Mouse (Mus musculus) kidney, postnatal 0 days (tissue): ENCODE results near the gene Iqce. TPM values are rescaled to one million over a fixed set of nuclear protein-coding genes. Genes with fewer than 3 reads are reported as not detected.

Experiments used
- ATAC-seq: fragments of 200-750 bp; cut with Nextera tagmentation; replicated peaks from 2 replicates; pipeline ENCODE4 v1.8.0; 2017; ENCODE audit warnings: low read depth, moderate number of reproducible peaks, moderate TSS enrichment, moderate library complexity; ENCODE audit not compliant: low FRiP score
- DNase-seq: peaks from one replicate; pipeline ENCODE4 v3.0.0-alpha.2; 2016; ENCODE audit warnings: low spot score
- H3K27ac ChIP-seq: fragments of 300-500 bp; sonication (generic); 2 replicates; pipeline ENCODE4 v1.5.1; 2014; ENCODE audit warnings: mild to moderate bottlenecking
- H3K27me3 ChIP-seq: fragments of 300-500 bp; sonication (generic); 2 replicates; pipeline ENCODE4 v1.6.1; 2014; ENCODE audit warnings: low read length, mixed read lengths; ENCODE audit not compliant: insufficient read depth
- H3K36me3 ChIP-seq: fragments of 300-500 bp; sonication (generic); 2 replicates; pipeline ENCODE4 v1.6.1; 2014; ENCODE audit warnings: low read length, mixed read lengths; ENCODE audit not compliant: insufficient read depth
- H3K4me1 ChIP-seq: fragments of 300-500 bp; sonication (generic); replicated peaks from 2 replicates; pipeline ENCODE4 v1.6.1; 2014; ENCODE audit warnings: antibody characterized with exemption, low read length, mixed read lengths; ENCODE audit not compliant: insufficient read depth
- H3K4me2 ChIP-seq: fragments of 300-500 bp; sonication (generic); 2 replicates; pipeline ENCODE4 v1.6.1; 2014; ENCODE audit warnings: mild to moderate bottlenecking, low read length, moderate library complexity, mixed read lengths
- H3K4me3 ChIP-seq: fragments of 300-500 bp; sonication (generic); replicated peaks from 2 replicates; pipeline ENCODE4 v1.5.1; 2014; ENCODE audit warnings: low read depth, low read length
- H3K9ac ChIP-seq: fragments of 300-500 bp; sonication (generic); 2 replicates; pipeline ENCODE4 v1.6.1; 2014; ENCODE audit warnings: low read depth, low read length
- H3K9me3 ChIP-seq: fragments of 300-500 bp; sonication (generic); replicated peaks from 2 replicates; pipeline ENCODE4 v1.6.1; 2016; ENCODE audit warnings: low read length, inconsistent platforms, mixed read lengths
- CTCF ChIP-seq: IDR thresholded peaks from 2 replicates; pipeline ENCODE4 v1.5.1; 2016; ENCODE audit warnings: antibody characterized with exemption, low read depth, mild to moderate bottlenecking, moderate library complexity
- WGBS: fragments of 180-500 bp; shearing (Covaris S2); extraction: QIAGEN DNeasy Blood & Tissue Kit; methylation state at CpG from one replicate; pipeline ENCODE4 v1.1.7; 2014; 5-methylcytosine and 5-hydroxymethylcytosine counted together
- polyA plus RNA-seq: library from polyadenylated mRNA; unstranded; fragments of >200 nt; fragmentation: Nextera tagmentation; extraction: Ambion mirVana; gene quantifications from 2 replicates; pipeline ENCODE4 v1.2.1, GENCODE M21; 2015

Iqce gene
- polyA plus RNA-seq, 1 experiment from 2014 or later: 18.7 TPM

DNA sequence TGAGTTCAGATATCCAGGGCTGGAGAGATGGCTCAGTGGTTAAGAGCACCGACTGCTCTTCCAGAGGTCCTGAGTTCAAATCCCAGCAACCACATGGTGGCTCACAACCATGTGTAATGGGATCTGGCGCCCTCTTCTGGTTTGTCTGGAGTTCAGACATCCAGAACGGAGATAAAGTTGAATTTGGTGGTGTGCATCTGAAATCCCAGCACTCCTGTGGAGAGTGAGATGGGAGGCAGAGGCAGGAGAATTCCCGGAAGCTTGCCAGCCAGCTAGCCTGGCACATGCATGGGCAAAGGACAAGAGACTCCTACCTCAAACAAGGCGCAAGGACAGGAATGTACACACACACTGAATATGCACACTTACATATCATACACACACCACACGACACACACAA lies 57.9 kb downstream of the Iqce start:
- Histone ChIP-seq H3K4me3 (no peak overlapping the region), H3K4me2 (no peak overlapping the region), H3K4me1 (peaks cover 32% of the 10 kb centered on the region), H3K27ac (no peak overlapping the region), H3K9me3 (no peaks in the 10 kb centered on the region), H3K9ac (no peak overlapping the region), H3K36me3 (0 out of 2 replicates have a peak, but pooled peaks cover 7% of the 10 kb centered on the region), H3K27me3 (no peaks in the 10 kb centered on the region)
- no peak for ATAC-seq
- 85% methylated on average over 6 of the region's 6 CpGs for WGBS
- TF ChIP-seq CTCF: peak; percentile 45; the same call in 1 of the 2 replicates
- DNase-seq: no peak

- ATAC-seq: no peak
- WGBS: 56% methylated on average over 3 of the region's 3 CpGs
- Histone ChIP-seq H3K27me3 (no peaks in the 10 kb centered on the region), H3K9me3 (no peaks in the 10 kb centered on the region), H3K27ac (peak overlapping the region; percentile 1; the same call in 1 of the 2 replicates), H3K36me3 (0 out of 2 replicates have a peak, but pooled peaks cover 13% of the 10 kb centered on the region), H3K4me3 (no peak overlapping the region), H3K4me2 (no peak overlapping the region), H3K4me1 (peaks cover 23% of the 10 kb centered on the region; the same call in 1 of the 2 replicates), H3K9ac (no peak overlapping the region)
- TF ChIP-seq CTCF: no peak
- DNase-seq: no peak
These were observed 60.1 kb downstream of the Iqce start for GRCm38 (mm10) chr5:140642076-140642475.

GRCm38 (mm10) chr5:140641254-140641928 lies 60.8 kb downstream of the Iqce start:
- Histone ChIP-seq H3K36me3 (0 out of 2 replicates have a peak, but pooled peaks cover 14% of the 10 kb centered on the region), H3K9me3 (no peaks in the 10 kb centered on the region), H3K4me3 (no peak overlapping the region), H3K27me3 (no peaks in the 10 kb centered on the region), H3K9ac (no peak overlapping the region), H3K4me2 (no peak overlapping the region), H3K4me1 (peaks cover 17% of the 10 kb centered on the region; the same call in 1 of the 2 replicates), H3K27ac (peak overlapping the region; percentile 1; the same call in 1 of the 2 replicates)
- WGBS: 50% methylated on average over 10 of the region's 10 CpGs
- ATAC-seq: no peak
- DNase-seq: peak; percentile 43
- TF ChIP-seq CTCF: no peak

GRCm38 (mm10) chr5:140640812-140641211 lies 61.4 kb downstream of the Iqce start:
- ATAC-seq (no peak), DNase-seq (no peak)
- 55% methylated on average over 2 of the region's 2 CpGs for WGBS
- TF ChIP-seq CTCF: peak; percentile 50; the same call in 1 of the 2 replicates
- Histone ChIP-seq H3K4me2 (no peak overlapping the region), H3K9ac (no peak overlapping the region), H3K9me3 (no peaks in the 10 kb centered on the region), H3K27ac (no peak overlapping the region), H3K27me3 (no peaks in the 10 kb centered on the region), H3K4me1 (peaks cover 17% of the 10 kb centered on the region; the same call in 1 of the 2 replicates), H3K4me3 (no peak overlapping the region), H3K36me3 (peaks cover 17% of the 10 kb centered on the region)

DNA sequence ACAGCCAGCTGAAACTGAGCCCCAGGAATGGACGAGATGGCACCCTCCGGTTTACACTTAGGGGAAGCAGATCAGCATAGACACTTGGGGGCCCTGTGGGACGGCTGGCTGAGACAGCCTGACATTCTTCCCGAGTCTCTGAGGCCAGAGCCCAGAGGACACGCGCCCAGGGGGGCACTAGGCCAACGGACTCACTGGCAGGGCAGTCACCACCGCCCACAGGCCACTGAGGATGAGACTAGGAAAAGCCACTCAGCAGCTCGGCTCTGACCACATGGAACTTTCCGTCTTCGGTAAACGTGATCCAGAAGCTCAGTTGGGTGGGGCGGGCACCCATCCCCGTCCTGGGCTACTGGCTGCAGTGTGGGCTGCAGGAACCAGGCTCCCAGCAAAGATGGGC lies 62.3 kb downstream of the Iqce start:
- H3K4me3 ChIP-seq: no peak overlapping the region
- peaks cover 18% of the 10 kb centered on the region for H3K36me3 ChIP-seq
- no peak for TF ChIP-seq CTCF
- H3K27me3 ChIP-seq: no peaks in the 10 kb centered on the region
- no peak for ATAC-seq
- no peak overlapping the region for H3K27ac ChIP-seq
- peaks cover 17% of the 10 kb centered on the region; the same call in 1 of the 2 replicates for H3K4me1 ChIP-seq
- no peak for DNase-seq
- H3K9me3 ChIP-seq: no peaks in the 10 kb centered on the region
- no peak overlapping the region for H3K9ac ChIP-seq
- H3K4me2 ChIP-seq: no peak overlapping the region
- WGBS: 78% methylated on average over 14 of the region's 14 CpGs

DNA sequence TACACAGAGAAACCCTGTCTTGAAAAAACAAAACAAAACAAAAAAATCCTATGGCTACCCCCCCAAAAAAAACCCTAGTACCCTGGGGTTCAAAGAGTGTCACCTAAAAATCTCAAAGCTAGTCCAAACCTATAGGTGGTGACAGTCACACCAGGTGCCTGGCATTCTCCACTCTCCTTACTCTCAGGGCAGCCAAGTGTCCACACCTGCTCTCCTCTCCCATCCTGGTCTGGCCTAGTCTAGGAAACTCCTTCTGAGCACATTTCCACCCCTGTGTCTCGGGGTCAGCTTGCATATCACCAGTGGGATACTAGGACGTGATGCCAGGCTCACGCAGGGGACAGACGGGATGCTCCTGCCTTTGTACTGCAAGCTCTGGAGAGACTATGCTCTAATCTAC lies 62.9 kb downstream of the Iqce start:
- Histone ChIP-seq H3K4me2 (no peak overlapping the region), H3K27me3 (no peaks in the 10 kb centered on the region), H3K4me3 (no peak overlapping the region), H3K27ac (no peak overlapping the region), H3K9me3 (no peaks in the 10 kb centered on the region), H3K36me3 (peaks cover 20% of the 10 kb centered on the region), H3K4me1 (peaks cover 17% of the 10 kb centered on the region; the same call in 1 of the 2 replicates), H3K9ac (no peak overlapping the region)
- no peak for ATAC-seq
- no peak for TF ChIP-seq CTCF
- no peak for DNase-seq
- WGBS: 88% methylated on average over 4 of the region's 4 CpGs
